Mouse (Mus musculus) spleen, adult 2 months (tissue): ENCODE results near the gene Bend7.

Experiments used
- CTCF ChIP-seq: fragments of 200-500 bp; IDR thresholded peaks from 2 replicates; pipeline ENCODE4 v1.5.1; 2011; ENCODE audit warnings: mild to moderate bottlenecking, inconsistent platforms; ENCODE audit not compliant: insufficient read depth, insufficient read length, insufficient replicate concordance; ENCODE audit errors: extremely low read depth
- POLR2A ChIP-seq: fragments of 200-500 bp; IDR thresholded peaks from 2 replicates; pipeline ENCODE4 v1.6.1; 2011; ENCODE audit warnings: low read depth, low read length, inconsistent platforms

- TF ChIP-seq POLR2A (no peak), CTCF (no peak)
Observed at GRCm38 (mm10) chr2:4764071-4764470, 46.4 kb downstream of the Bend7 start.
